Mouse (Mus musculus) testis, adult 2 months (tissue): ENCODE results near the gene Arhgap24.

Experiments used
- CTCF ChIP-seq: fragments of 200-500 bp; IDR thresholded peaks from 2 replicates; pipeline ENCODE4 v1.5.1; 2012; ENCODE audit warnings: low read depth, mild to moderate bottlenecking, inconsistent platforms, low read length, moderate library complexity; ENCODE audit not compliant: control insufficient read depth, insufficient read depth, insufficient replicate concordance
- POLR2A ChIP-seq: fragments of 200-500 bp; IDR thresholded peaks from 2 replicates; pipeline ENCODE4 v1.6.1; 2012; ENCODE audit warnings: low read depth, mild to moderate bottlenecking, inconsistent platforms, low read length, moderate library complexity; ENCODE audit not compliant: control insufficient read depth

- no peak for TF ChIP-seq CTCF
- TF ChIP-seq POLR2A = no peak
Observed at GRCm38 (mm10) chr5:102847859-102848258, 366.7 kb downstream of the Arhgap24 start.
